Mouse (Mus musculus): ENCODE data around the gene Grik4.

Grik4 gene

GRCm38 (mm10) chr9:42490589-42491382 is 453.5 kb downstream of the Grik4 start:
- no peak for DNase-seq (ENCODE audit: low spot score)

DNA sequence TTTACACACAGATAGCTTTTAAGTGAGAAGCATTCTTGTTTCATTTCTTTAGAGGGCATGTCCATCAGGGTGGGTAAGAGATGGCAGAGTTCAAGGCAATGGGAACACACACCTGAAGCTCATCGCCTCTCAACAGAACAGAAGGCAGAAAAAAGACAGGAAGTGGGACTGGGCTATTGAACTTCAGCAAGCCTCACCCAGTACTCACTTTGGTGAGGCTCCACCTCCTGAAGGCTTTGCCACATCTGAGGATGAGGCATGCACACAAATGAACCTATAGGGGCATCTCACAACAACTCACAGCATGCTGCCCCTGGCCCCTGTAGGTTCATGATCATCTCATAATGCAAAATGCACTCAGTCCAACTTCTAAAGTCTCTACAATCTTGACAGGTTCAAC is 456.2 kb downstream of the Grik4 start:
- no peak for DNase-seq (ENCODE audit: low spot score)

DNA sequence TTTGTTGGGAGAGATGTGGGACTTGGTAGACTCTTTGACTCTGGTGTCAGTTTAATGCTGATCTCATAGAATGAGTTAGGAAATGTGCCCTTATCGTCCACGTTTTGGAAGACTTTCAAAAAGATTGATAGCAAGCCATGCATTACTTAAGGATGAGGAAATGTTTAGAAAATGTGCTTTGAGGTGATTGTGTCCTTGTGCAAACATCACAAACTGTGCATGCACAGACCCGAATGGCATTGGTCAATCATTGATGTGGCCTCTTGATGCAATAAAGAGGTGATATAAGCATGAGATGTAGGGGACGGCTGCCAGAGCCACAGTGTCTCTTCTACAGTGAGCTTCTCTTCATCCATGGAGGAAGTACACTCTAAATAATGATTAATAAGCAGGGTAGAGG is 457.4 kb downstream of the Grik4 start:
- DNase-seq (ENCODE audit: low spot score), result no peak

- DNase-seq (ENCODE audit: low spot score), result no peak
Observed at GRCm38 (mm10) chr9:42484667-42485066, 459.6 kb downstream of the Grik4 start.

GRCm38 (mm10) chr9:42482944-42483343 is 461.3 kb downstream of the Grik4 start:
- DNase-seq (ENCODE audit: low spot score), result no peak

DNA sequence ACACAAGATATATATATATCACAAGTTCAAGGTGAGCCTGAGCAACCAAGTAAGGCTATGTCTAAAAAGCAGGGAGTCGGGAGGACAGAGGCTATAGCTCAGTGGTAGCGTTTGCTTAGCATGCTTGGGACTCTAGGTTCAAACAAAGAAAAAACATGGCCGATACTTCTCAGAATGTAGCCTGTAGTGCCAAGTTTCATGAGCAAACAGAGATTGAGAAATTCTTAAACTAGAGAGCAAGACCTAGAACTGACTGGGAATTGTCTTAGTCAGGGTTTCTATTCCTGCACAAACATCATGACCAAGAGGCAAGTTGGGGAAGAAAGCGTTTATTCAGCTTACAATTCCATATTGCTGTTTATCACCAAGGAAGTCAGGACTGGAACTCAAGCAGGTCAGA is 468.1 kb downstream of the Grik4 start:
- no peak for DNase-seq (ENCODE audit: low spot score)

DNA sequence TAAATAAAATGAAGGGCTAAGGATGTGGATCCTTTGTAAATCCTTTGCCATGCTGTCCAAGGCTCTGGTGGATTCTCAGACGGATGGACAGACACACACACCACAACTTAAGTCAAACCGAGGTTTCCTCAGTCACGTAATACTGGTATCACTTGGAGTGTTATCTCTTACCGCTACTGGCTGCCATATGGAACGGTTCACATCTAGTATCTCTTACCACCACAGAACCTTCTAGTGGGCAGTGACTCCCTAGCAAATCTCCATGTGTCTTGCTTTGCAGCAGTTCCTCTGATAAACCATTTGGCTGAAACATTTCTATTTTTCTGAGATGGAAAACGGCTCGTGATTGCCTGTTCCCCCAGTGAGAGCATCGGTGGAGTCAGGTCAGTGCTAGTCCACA is 470.0 kb downstream of the Grik4 start:
- DNase-seq (ENCODE audit: low spot score), result no peak

DNA sequence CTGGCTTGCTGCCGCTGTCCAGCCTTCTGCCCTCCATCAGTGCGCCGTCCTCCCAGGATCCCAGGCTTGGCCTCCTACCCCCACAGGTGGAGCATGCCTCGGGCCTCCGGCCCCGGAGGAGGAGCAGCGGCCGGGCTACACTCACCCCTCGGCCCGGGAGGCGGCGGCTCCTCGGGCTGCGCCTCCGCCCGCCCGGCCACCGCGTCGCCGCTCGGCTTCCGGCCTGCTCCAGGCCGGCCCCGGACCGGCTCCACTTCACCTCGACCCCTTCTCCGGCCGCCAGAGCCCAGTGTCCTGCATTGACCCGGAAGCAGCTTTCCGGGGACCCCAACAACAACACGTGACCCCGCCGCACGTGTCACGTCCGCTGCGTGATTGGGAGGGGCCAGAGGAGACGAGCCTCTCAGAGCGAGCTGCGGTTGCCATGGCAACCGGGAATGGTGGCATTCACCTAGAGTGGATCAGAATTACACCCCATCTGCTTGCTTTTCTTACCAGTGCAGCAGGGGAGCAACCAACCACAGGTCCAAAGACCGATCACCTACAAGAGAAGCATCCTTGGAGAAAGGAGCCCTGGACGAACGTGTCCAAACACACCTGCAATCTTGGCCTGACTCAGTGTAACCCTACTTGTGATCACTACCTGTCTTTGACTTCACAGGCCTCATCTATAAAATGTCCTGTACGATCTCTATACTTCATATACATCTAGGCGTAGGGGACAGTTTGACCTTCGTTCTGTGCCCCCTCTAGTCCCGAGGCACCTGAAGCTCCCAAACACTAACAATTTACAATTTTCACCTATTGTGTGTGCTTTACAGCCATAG is 472.2 kb downstream of the Grik4 start:
- peak; percentile 76 for DNase-seq (ENCODE audit: low spot score)

GRCm38 (mm10) chr9:42471214-42471613 is 473.1 kb downstream of the Grik4 start:
- DNase-seq (ENCODE audit: low spot score), result peak; percentile 23

DNA sequence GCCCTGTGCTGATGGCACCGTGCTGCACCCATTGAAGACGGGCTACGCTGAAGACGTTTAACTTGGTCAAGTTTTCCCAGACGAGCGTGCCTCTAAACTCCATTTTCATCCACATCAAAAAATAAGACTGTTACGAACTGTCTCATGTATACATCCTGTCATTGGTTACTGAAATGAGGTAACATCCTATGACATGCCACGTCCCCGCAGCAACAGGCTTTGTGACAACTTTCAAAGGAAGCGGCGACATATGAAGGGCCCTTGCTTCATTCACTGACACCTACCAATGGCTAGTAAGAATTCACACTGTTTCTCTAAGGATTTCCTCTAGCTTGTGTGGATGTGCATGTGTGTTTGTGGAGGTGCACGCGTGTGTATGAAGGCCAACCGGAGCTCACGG is 475.0 kb downstream of the Grik4 start:
- DNase-seq (ENCODE audit: low spot score), result no peak

GRCm38 (mm10) chr9:42468360-42468759 is 475.9 kb downstream of the Grik4 start:
- DNase-seq (ENCODE audit: low spot score), result no peak

Measured in spleen, adult 12 weeks (tissue).